Mouse (Mus musculus) megakaryocyte, embryonic 14.5 days (primary cell): ENCODE measurements around the gene Stoml1.

ENCODE experiments used
- FLI1 ChIP-seq: IDR thresholded peaks from 2 replicates; pipeline ENCODE4 v1.6.1; 2012; ENCODE audit warnings: low read length, inconsistent platforms, mixed read lengths
- GATA1 ChIP-seq: IDR thresholded peaks from 3 replicates; pipeline ENCODE4 v1.6.1; 2012; ENCODE audit warnings: mixed read lengths, low read length, inconsistent platforms, borderline replicate concordance

- TF ChIP-seq GATA1 (no peak), FLI1 (no peak)
These were observed 27.5 kb downstream of the Stoml1 start for GRCm38 (mm10) chr9:58280259-58281109.
